Mouse (Mus musculus) urinary bladder, adult 2 months (tissue): ENCODE results near the gene Ccdc62. TPM values are rescaled to one million over a fixed set of nuclear protein-coding genes. Genes with fewer than 3 reads are reported as not detected.

ENCODE experiments used
- DNase-seq: peaks from one replicate; pipeline ENCODE4 v3.0.0; 2022; ENCODE audit warnings: low spot score
- polyA plus RNA-seq: library from polyadenylated mRNA; depleted of rRNA; stranded (reverse); fragments of >200 nt; gene quantifications from 2 replicates; pipeline ENCODE4 v1.2.3, GENCODE M21; 2012

The Ccdc62 gene
- polyA plus RNA-seq, 1 experiment: 15.4 TPM

- DNase-seq: no peak
These were observed 48.9 kb downstream of the Ccdc62 start for GRCm38 (mm10) chr5:123979221-123979979.

DNA sequence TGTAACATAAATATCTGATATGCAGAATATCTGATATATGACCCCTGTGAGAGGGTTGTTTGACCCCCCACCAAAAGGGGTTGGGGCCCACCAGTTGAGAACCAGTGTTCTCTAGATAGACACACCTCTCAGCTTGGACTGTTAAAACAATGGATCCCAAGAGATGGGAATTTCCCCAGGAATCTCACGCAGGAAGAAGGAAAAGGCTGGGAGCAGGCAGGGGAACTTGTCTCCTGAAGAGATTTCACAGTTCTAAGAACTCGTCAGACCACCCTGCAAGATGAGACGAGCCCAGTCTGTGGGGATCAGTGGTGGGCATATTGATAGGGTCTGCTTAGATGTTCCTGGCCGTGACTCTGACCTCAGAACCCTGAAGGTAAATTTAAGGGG, 49.5 kb downstream of the Ccdc62 start:
- no peak for DNase-seq

DNA sequence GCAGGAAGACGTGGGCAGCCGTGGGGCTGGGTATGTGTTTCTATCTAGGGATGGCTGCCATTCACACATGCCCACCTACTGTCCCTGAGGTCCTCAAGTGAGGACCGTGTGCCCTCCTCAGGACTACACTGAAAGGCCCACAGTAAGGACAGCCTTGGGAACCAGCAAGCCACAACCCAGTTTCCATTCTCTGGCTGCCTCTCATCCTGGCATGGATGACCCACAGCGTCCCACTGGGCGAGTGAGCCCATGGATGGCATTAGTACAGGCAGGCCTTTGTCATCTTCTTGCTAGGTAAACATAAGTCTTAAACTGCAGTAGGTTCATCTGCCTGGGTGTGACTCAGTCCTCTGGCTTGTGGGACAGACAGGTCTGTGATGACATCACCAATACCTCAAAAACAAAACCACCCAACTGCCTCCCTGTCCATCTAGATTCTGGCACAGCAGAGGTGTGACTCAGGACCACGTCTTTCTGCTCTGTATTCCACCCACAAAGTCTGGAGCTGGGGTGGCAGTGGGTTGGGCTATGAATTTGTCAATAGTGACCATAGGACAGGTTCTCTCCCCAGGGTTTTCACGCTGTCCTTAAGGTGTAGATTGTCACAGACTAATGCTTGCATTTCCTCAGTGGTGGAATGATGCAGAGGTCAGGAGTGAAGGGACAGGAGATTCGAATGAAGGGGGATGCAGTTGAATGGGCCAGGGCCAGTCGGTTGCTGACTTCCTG, 50.2 kb downstream of the Ccdc62 start:
- DNase-seq: no peak

DNA sequence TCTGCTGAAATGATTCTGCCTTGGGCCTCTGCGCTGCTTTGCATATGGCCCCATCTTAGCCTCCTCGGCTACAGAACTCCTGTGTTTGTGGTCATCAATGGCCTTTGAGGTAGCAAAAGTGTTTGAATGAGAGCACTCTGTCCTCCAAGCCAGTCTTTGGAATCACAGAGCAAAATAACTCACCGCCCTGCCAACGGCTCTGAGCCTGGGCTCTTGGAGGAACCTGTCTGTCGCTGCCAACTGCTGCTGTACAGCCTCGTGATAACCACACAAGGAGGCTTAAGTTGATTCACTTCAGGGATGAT, 50.7 kb downstream of the Ccdc62 start:
- no peak for DNase-seq

DNA sequence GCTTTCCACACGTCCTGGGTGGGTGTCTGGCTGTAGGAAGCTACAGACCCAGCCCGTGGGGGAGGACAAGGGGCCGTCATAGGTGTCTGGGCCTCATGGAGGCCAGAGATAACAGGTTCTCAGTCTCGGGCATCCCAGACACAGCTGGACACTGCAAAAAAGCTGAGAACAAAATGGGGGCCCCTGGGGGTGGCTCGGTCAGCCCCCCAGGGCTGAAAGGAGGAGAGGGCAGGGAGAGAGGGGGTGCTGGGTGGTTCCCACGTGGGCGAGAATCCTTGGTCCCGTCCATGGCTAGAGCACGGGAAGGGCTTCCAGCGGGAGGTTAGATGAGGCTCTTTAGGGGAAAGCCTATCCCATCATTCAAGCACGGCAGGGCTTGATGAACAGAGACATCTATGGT, 52.4 kb downstream of the Ccdc62 start:
- DNase-seq: no peak

DNA sequence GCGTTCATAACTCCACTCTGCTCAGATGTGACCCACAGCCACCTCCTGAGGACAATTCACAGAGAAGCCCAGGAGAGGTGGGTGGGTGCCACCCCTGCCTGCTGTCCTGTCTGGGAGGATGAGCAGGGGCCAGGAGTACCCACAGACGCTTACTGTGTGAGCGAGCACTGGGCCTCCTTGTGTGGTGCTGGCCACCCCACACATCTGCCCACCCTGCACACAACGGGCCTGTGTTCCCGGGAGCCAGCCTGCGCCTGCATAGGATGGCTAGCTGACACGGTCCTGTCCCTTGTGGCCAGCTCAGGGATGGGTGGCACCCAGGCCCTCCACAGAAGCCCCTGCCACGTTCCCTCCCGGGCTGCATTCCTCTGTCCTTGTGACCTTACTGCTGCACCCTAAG, 55.0 kb downstream of the Ccdc62 start:
- no peak for DNase-seq

DNA sequence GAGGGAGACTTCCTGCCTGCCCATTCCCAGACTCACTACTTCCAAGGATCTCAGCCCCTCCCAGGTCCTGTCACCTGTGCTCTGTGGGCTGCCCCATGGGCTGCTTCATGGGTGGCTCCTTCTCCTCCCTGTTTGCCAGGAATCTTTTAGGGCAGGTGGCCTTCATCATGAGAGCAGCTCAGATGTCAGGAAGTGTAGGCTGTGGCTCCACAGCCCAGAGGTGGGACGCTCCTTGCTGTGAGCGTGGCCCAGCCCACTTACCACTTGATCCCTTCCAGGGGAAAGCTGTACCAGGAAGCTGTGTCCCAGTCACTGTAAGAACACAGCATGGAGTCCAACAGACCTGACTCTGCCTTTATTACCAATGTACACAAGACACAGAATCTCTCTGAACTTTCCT, 56.4 kb downstream of the Ccdc62 start:
- DNase-seq: no peak

GRCm38 (mm10) chr5:123987511-123987910, 57.0 kb downstream of the Ccdc62 start:
- DNase-seq: no peak

GRCm38 (mm10) chr5:123989941-123990885, 59.7 kb downstream of the Ccdc62 start:
- DNase-seq: no peak

- no peak for DNase-seq
These were observed 60.8 kb downstream of the Ccdc62 start for GRCm38 (mm10) chr5:123991321-123991720.

DNA sequence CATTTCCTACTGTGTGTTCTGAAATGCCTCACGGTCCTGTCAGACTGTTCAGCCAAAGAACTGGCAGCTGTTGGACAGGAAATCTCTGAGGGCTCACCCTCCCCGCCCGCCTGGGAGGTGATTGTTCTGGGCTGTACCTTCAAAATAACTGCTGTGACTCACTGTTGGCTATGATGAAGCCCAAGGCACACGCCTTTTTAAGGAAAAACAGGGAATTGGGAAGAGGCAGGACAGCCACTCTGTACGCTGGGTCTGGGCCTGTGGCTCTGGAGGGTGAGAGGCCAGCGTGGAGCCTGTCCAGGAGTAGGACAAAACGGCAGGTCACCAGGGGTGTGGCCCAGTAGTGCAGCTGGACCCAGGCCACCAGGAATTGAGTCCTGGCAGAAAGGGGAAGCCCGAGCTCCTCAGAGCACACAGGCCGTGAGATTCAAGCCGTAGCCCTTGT, 61.7 kb downstream of the Ccdc62 start:
- no peak for DNase-seq

- peak; percentile 69 for DNase-seq
These were observed 62.3 kb downstream of the Ccdc62 start for GRCm38 (mm10) chr5:123992794-123993193.

- no peak for DNase-seq
These were observed 63.0 kb downstream of the Ccdc62 start for GRCm38 (mm10) chr5:123993263-123994036.

DNA sequence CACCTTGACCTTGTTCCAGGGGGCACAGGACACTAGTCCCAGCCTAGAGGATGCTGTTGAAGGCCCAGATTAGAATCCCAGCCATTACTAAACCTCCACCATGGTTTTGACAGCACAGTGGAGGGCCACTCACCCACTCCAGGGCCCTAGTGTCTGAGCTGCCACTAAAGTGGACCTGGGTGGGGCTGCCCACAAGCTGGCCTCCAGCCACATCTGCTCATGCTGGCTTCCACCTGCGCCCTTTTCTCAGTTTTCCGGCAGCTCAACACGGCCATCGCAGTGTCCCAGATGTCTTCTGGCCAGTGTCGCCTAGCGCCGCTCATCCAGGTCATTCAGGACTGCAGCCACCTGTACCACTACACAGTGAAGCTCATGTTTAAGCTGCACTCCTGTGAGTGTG, 64.0 kb downstream of the Ccdc62 start:
- DNase-seq: no peak

DNA sequence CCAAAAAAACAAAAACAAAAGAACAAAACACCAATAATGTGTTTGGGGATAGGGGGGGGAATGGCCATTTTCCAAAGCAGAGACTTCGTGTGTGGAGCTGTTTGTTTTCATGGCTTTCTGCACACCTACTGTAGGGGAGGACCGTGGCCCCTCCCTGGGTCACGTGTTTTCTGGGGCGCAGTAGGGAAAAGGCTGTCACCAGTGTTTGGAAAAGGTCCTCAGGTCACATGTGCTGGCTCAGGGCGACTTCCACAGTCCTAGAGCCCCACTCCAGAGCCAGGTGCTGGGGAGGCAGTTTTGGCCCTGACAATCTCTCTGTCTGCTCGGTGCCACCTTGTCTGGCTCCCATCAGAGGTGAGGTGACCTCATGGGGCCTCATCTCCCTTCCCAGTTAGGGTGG, 64.9 kb downstream of the Ccdc62 start:
- no peak for DNase-seq

GRCm38 (mm10) chr5:123996194-123996593, 65.7 kb downstream of the Ccdc62 start:
- DNase-seq: no peak

DNA sequence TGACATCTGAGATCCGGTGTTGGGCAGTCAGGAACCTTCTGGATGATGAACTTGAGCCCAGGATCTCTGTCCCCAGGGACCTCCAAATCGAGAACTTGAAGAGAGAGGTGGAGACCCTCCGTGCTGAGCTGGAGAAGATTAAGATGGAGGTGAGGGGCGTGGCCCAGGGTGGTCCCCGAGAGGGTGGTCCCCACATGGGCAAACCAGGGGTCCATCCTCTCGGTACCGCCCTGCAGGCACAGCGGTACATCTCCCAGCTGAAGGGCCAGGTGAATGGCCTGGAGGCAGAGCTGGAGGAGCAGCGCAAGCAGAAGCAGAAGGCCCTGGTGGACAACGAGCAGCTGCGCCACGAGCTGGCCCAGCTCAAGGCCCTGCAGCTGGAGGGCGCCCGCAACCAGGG, 66.2 kb downstream of the Ccdc62 start:
- DNase-seq: no peak

DNA sequence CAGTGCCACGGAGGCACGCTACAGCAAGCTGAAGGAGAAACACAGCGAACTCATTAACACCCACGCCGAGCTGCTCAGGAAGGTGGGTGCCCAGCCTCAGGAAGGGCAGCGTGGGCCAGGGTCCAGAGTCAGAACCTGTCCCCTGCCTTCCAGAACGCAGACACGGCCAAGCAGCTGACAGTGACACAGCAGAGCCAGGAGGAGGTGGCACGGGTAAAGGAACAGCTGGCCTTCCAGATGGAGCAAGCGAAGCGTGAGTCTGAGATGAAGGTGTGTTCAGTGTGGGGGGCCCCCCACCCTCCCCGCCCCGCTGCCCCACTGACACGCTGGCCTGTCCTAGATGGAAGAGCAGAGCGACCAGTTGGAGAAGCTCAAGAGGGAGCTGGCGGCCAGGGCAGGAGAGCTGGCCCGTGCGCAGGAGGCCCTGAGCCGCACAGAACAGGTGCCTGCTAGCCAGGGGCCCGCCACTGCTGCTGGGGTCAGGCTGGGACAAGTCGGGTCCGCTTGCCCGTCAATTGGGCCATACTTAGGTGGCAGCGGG, 66.8 kb downstream of the Ccdc62 start:
- no peak for DNase-seq

DNA sequence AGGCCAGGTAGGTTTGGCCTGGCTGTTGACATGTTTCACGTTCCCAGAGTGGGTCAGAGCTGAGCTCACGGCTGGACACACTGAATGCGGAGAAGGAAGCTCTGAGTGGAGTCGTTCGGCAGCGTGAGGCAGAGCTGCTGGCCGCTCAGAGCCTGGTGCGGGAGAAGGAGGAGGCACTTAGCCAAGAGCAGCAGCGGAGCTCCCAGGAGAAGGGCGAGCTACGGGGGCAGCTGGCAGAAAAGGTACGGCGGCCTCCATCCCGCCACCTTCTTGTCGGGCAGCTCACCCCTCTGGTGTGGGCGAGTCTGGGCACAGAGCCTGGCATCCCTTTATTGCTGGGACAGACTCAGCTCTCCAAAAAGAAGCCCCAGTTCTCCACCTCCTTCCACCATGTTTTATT, 67.3 kb downstream of the Ccdc62 start:
- no peak for DNase-seq

GRCm38 (mm10) chr5:123998370-123998769, 67.9 kb downstream of the Ccdc62 start:
- DNase-seq: no peak

DNA sequence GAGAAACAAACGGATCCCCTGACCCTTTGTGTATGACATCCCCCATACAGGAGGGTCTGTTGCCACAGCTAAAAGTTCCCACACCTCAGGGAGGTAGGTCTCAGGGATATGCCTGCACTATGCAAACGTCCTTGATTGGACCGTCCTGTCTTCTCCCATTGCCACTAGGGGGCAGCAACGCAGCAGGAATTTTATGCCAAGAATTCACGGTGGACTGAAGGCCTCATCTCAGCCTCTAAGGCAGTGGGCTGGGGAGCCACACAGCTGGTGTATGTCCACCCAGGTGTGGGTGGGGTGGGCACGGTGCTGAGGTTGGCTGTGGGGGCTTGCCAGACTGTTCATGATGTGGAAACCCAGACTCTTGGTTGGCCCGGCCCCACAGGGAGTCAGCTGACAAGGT, 70.3 kb downstream of the Ccdc62 start:
- peak; percentile 79 for DNase-seq
